Mouse (Mus musculus): ENCODE results near the gene Slc35g1. TPM values are rescaled to one million over a fixed set of nuclear protein-coding genes. Genes with fewer than 3 reads are reported as not detected.

The Slc35g1 gene
- polyA plus RNA-seq, 1 experiment from 2014 or later, result 2.8 TPM

- no peaks in the 10 kb centered on the region for H3K27me3 ChIP-seq (replicated peaks)
- H3K27ac ChIP-seq, result no peak overlapping the region
- no peak overlapping the region for H3K4me3 ChIP-seq
- no peaks in the 10 kb centered on the region for H3K36me3 ChIP-seq
- no peak overlapping the region for H3K4me2 ChIP-seq (replicated peaks)
- 84% methylated on average over 3 of the region's 3 CpGs for WGBS
- ATAC-seq (ENCODE audit: low FRiP score, low read depth), result no peak
- peaks cover 4% of the 10 kb centered on the region; the same call in 1 of the 2 replicates for H3K9me3 ChIP-seq
- no peaks in the 10 kb centered on the region for H3K4me1 ChIP-seq
- no peak overlapping the region for H3K9ac ChIP-seq
Measured at GRCm38 (mm10) chr19:38432021-38432420, 36.2 kb downstream of the Slc35g1 start.

GRCm38 (mm10) chr19:38433381-38433780 is 37.6 kb downstream of the Slc35g1 start:
- no peak overlapping the region for H3K4me2 ChIP-seq (replicated peaks)
- no peaks in the 10 kb centered on the region for H3K27me3 ChIP-seq (replicated peaks)
- no peaks in the 10 kb centered on the region for H3K36me3 ChIP-seq
- H3K9me3 ChIP-seq, result peaks cover 4% of the 10 kb centered on the region; the same call in 1 of the 2 replicates
- no peak for ATAC-seq (ENCODE audit: low FRiP score, low read depth)
- 86% methylated on average over 2 of the region's 2 CpGs for WGBS
- no peaks in the 10 kb centered on the region for H3K4me1 ChIP-seq
- H3K4me3 ChIP-seq, result no peak overlapping the region
- no peak overlapping the region for H3K27ac ChIP-seq
- H3K9ac ChIP-seq, result no peak overlapping the region

- Histone ChIP-seq H3K4me3 (no peak overlapping the region), H3K9me3 (peaks cover 4% of the 10 kb centered on the region; the same call in 1 of the 2 replicates), H3K4me2 (replicated peaks) (no peak overlapping the region), H3K36me3 (no peaks in the 10 kb centered on the region), H3K4me1 (no peaks in the 10 kb centered on the region), H3K9ac (no peak overlapping the region), H3K27me3 (replicated peaks) (no peaks in the 10 kb centered on the region), H3K27ac (no peak overlapping the region)
- ATAC-seq (ENCODE audit: low FRiP score, low read depth), result no peak
- WGBS, result 93% methylated on average over 15 of the region's 15 CpGs
Measured at GRCm38 (mm10) chr19:38435221-38435620, 39.4 kb downstream of the Slc35g1 start.

GRCm38 (mm10) chr19:38441860-38442259 is 46.1 kb downstream of the Slc35g1 start:
- H3K9ac ChIP-seq, result no peak overlapping the region
- no peaks in the 10 kb centered on the region for H3K9me3 ChIP-seq
- no peaks in the 10 kb centered on the region for H3K36me3 ChIP-seq
- no peaks in the 10 kb centered on the region for H3K4me1 ChIP-seq
- 80% methylated on average over 8 of the region's 8 CpGs for WGBS
- no peak overlapping the region for H3K27ac ChIP-seq
- H3K4me3 ChIP-seq, result no peak overlapping the region
- no peak overlapping the region for H3K4me2 ChIP-seq (replicated peaks)
- no peaks in the 10 kb centered on the region for H3K27me3 ChIP-seq (replicated peaks)
- ATAC-seq (ENCODE audit: low FRiP score, low read depth), result no peak

GRCm38 (mm10) chr19:38445758-38446157 is 50.0 kb downstream of the Slc35g1 start:
- Histone ChIP-seq H3K4me2 (replicated peaks) (no peak overlapping the region), H3K4me1 (no peaks in the 10 kb centered on the region), H3K9ac (no peak overlapping the region), H3K4me3 (no peak overlapping the region), H3K36me3 (no peaks in the 10 kb centered on the region), H3K9me3 (no peaks in the 10 kb centered on the region), H3K27ac (no peak overlapping the region), H3K27me3 (replicated peaks) (no peaks in the 10 kb centered on the region)
- WGBS, result 68% methylated on average over 5 of the region's 5 CpGs
- no peak for ATAC-seq (ENCODE audit: low FRiP score, low read depth)

Other genes with a start within 250 kb of the Slc35g1 start
- gene Fra10ac1, start 171.8 kb upstream of the Slc35g1 start, polyA plus RNA-seq (2016; fragmentation: Nextera tagmentation; extraction: Ambion mirVana), result 49.4 and 50.4 TPM in 2 replicates
- gene Lgi1, start 131.4 kb upstream of the Slc35g1 start, polyA plus RNA-seq (2016; fragmentation: Nextera tagmentation; extraction: Ambion mirVana), result 4.0 and 4.4 TPM in 2 replicates
- gene Plce1, start 85.1 kb downstream of the Slc35g1 start, polyA plus RNA-seq (2016; fragmentation: Nextera tagmentation; extraction: Ambion mirVana), result 8.6 and 10.5 TPM in 2 replicates